25 mouse cellular contexts compared by ENCODE assay signal in the genomic region with DNA sequence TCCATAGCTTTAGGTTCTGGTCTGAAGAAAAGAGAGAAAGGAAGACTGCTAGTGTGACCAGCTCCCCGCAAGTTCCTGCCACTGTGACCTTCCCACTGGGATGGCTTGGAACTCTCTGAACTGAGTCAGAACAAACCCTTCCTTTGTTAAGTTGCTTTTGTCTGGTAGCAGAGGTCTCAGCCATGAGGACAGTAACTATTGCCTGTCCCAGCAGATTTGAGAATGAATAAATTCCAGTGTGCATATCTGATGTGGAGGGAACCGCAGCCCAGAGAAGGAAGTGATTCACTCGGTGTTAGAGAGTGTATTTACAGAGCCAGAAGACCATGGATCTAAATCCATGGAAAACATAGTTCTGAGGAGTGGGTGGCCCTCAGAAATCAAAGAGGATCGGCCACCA.
DNase-seq lines count a peak whose midpoint lies in the region; ATAC-seq and TF ChIP-seq lines count a peak whose summit lies in the region.
"Had no signal": no experiment of that assay in that cellular context is flagged by ENCODE, and none has a peak within 500 bp of the region (broad histone marks: within the 10 kb centered on the region; RNA-seq: fewer than 3 reads in every experiment).

No protein-coding gene starts in this region.

- no peak overlapping the region for H3K4me3 ChIP-seq in embryonic fibroblast, embryonic 13.5 days (ENCODE audit: insufficient read depth, low read length)
- H3K4me3 ChIP-seq in intestine, embryonic 15.5 days (replicated peaks) = no peak overlapping the region
- H3K4me3 ChIP-seq in lung, adult 2 months (replicated peaks; ENCODE audit: extremely low read depth, low read depth, low read length) = no peak overlapping the region
- H3K4me3 ChIP-seq: embryonic facial prominence, embryonic 13.5 days; embryonic facial prominence, embryonic 15.5 days; forebrain, embryonic 13.5 days; forebrain, embryonic 15.5 days had no signal

- 81% methylated on average over 4 of the region's 4 CpGs for WGBS in intestine, embryonic 15.5 days
- 65% methylated on average over 4 of the region's 4 CpGs for WGBS in lung, adult 2 months

- no peak for TF ChIP-seq POLR2A in embryonic fibroblast, embryonic 13.5 days (IDR thresholded peaks at IDR 0.05; ENCODE audit: low read depth, low read length)
- TF ChIP-seq POLR2A in lung, adult 2 months (IDR thresholded peaks at IDR 0.05; ENCODE audit: borderline replicate concordance, extremely low read depth, low read depth, low read length) = no peak

- H3K27ac ChIP-seq in embryonic fibroblast, embryonic 13.5 days (ENCODE audit: insufficient read depth, low read length) = peak overlapping the region; percentile 81
- H3K27ac ChIP-seq in intestine, embryonic 15.5 days = no peak overlapping the region; the same call in 1 of the 2 replicates
- H3K27ac ChIP-seq: embryonic facial prominence, embryonic 13.5 days; embryonic facial prominence, embryonic 15.5 days; forebrain, embryonic 13.5 days; forebrain, embryonic 15.5 days had no signal

- no peak overlapping the region for H3K4me2 ChIP-seq in intestine, embryonic 15.5 days (replicated peaks)
- H3K4me2 ChIP-seq: embryonic facial prominence, embryonic 13.5 days; embryonic facial prominence, embryonic 15.5 days; forebrain, embryonic 13.5 days; forebrain, embryonic 15.5 days had no signal

- H3K27me3 ChIP-seq in intestine, embryonic 15.5 days (replicated peaks) = no peaks in the 10 kb centered on the region
- H3K27me3 ChIP-seq: CH12.LX; embryonic facial prominence, embryonic 13.5 days; embryonic facial prominence, embryonic 15.5 days; forebrain, embryonic 13.5 days; forebrain, embryonic 15.5 days had no signal

- ATAC-seq in intestine, embryonic 15.5 days = no peak
- ATAC-seq: CD4-positive, CD25-positive, alpha-beta regulatory T cell, adult 4 months; forebrain, embryonic 13.5 days; forebrain, embryonic 15.5 days; forebrain, postnatal 0 days had no signal

- no peaks in the 10 kb centered on the region for H3K36me3 ChIP-seq in intestine, embryonic 15.5 days
- H3K36me3 ChIP-seq: embryonic facial prominence, embryonic 13.5 days; embryonic facial prominence, embryonic 15.5 days; forebrain, embryonic 15.5 days; G1E had no signal

- H3K4me1 ChIP-seq in embryonic fibroblast, embryonic 13.5 days (ENCODE audit: control insufficient read depth, insufficient read depth, low read length) = peaks cover 12% of the 10 kb centered on the region; the same call in 1 of the 2 replicates
- peaks cover 16% of the 10 kb centered on the region for H3K4me1 ChIP-seq in intestine, embryonic 15.5 days (replicated peaks)
- H3K4me1 ChIP-seq in lung, adult 2 months (ENCODE audit: control insufficient read depth, insufficient read depth, low read length) = peaks cover 7% of the 10 kb centered on the region; the same call in 1 of the 2 replicates
- H3K4me1 ChIP-seq: forebrain, embryonic 13.5 days; forebrain, embryonic 15.5 days had no signal

- no peak overlapping the region for H3K9ac ChIP-seq in intestine, embryonic 15.5 days
- H3K9ac ChIP-seq: embryonic facial prominence, embryonic 13.5 days; embryonic facial prominence, embryonic 15.5 days; forebrain, embryonic 13.5 days; forebrain, embryonic 15.5 days; forebrain, postnatal 0 days had no signal

- DNase-seq in 3134 (ENCODE audit: extremely low read depth, insufficient read length, low spot score) = peak; percentile 53
- DNase-seq in Muller cell, postnatal 12 days (ENCODE audit: inconsistent ontology term) = peak; percentile 70
- DNase-seq in adrenal gland, postnatal 4 days (ENCODE audit: low spot score in 2 of 2) = no peak
- DNase-seq in lung, adult 2 months = no peak
- DNase-seq: adrenal gland, adult 2 months; adrenal gland, postnatal 10 days; adrenal gland, postnatal 25 days; B cell, adult 2 months; cerebellum, adult 11 months; cerebellum, adult 18-20 months; cerebellum, adult 8-10 months; cerebellum, adult 9-11 months; cerebellum, postnatal 14 days; cerebellum, postnatal 36 days; embryo, embryonic 11 days; forebrain, postnatal 0 days had no signal

- H3K9me3 ChIP-seq in intestine, embryonic 15.5 days = no peaks in the 10 kb centered on the region
- H3K9me3 ChIP-seq: embryonic facial prominence, embryonic 13.5 days; embryonic facial prominence, embryonic 15.5 days; forebrain, embryonic 13.5 days; forebrain, embryonic 15.5 days; G1E had no signal

- TF ChIP-seq CTCF in embryonic fibroblast, embryonic 13.5 days (IDR thresholded peaks at IDR 0.05; ENCODE audit: borderline replicate concordance, insufficient read depth, low read length) = no peak
- TF ChIP-seq CTCF in lung, adult 2 months (IDR thresholded peaks at IDR 0.05; ENCODE audit: insufficient read depth, low read length) = no peak

Comparison
In these comparisons a context has a peak if more than half of its experiments do, and no peak if none do; other contexts are left out.
1. DNase-seq: peak in 3134 (single experiment) and Muller cell, postnatal 12 days (single experiment); none in adrenal gland, postnatal 4 days (0 of 2) and lung, adult 2 months (single experiment).